Mouse (Mus musculus): ENCODE measurements around the gene Ctsl.

Gene Ctsl

DNA sequence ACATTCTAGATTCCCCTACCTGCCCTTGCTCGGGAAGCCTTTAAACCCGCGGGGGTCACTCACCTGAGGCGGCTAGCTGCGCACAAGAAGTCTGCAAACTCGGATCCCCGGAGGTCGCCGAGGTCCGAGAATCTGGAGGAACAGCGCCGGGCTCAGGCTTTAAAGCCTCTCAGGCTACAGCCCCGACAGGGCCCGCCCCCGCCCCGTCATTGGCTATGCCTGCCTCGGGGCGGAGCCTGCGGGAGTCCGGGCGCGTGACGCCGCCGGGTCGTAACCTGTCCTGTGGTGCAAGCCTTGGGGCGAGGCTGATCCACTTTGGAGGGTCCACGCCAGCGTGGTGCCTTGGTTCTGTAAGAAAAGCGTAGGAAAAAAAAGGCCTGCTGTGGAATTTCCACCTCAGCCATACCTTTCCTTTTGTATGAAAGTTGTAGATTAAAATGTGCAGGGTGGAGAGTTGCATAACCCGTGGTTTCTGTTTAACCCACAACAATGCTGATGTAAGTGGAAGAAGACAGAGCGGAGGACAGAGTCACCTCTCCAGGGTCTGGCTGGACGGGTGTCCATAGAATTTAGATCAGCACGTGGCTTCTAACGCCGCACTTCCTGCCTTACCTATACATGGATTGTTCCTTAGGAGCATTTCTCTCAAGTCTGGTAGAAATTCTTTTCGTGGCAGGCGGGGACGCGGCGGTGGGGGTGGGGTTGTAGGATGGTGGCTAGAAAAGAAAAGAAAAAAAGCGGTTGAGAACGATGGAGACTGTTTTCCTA is at the start of gene Ctsl:
TSS of gene Ctsl (minus strand) at position 718 of the 768 bp plus-strand sequence.
- DNase-seq (ENCODE audit: low read depth, low spot score): peak; percentile 65

DNA sequence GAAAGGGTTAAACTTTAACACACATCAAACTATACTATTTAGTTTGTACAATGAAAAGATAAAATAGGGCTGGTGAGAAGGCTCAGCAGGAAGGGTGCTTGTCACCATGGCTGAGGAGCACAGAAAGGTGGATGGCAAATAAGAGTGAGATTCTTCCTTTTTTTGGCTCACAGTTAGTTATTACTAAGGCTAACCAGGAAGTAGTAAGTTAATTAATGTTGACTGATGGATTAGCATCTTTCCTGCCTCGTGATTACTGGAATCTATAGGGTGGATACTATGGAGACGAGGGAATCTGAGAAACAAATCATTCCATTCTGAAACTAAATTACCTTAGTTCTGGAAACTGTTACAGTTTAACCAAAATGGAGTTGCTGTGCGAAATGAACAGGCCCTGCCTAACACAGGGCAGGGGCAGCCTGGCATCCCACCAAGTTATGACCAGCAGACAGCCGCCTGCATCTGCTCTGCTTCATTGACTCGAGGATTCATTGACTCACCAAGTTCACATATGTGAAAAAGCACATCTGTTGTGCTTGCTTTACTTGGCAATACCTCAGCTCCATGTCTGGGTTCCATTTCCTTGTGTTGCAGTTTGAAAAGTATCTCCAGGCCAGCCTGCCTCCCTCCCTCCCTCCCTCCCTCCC is 46.4 kb upstream of the Ctsl start:
- no peak for DNase-seq (ENCODE audit: low read depth, low spot score)

GRCm38 (mm10) chr13:64415659-64416058 is 45.0 kb upstream of the Ctsl start:
- DNase-seq (ENCODE audit: low read depth, low spot score): no peak

- no peak for DNase-seq (ENCODE audit: low read depth, low spot score)
These were observed 42.1 kb upstream of the Ctsl start for GRCm38 (mm10) chr13:64412752-64413257.

GRCm38 (mm10) chr13:64411282-64411681 is 40.6 kb upstream of the Ctsl start:
- no peak for DNase-seq (ENCODE audit: low read depth, low spot score)

DNA sequence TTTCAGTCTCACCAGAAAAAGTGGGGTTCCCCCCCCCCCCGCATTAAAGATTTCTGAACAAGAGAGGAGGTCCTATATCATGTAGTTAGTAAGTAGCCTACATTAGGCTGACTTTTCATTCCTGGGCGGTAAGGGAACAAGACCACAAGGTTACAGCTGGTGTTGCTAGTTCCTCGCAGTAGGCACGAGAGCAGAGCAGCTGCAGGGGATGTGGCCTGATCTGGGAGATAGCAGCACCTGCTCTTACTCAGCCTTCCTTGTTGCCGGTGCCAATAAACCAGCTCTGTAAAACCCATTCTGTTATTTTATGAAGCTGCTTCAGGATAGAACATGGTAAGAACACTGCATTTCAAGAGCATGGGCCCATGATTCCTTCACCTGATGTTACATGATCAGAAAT is 39.9 kb upstream of the Ctsl start:
- no peak for DNase-seq (ENCODE audit: low read depth, low spot score)

- DNase-seq (ENCODE audit: low read depth, low spot score): no peak
These were observed 37.3 kb upstream of the Ctsl start for GRCm38 (mm10) chr13:64407992-64408391.

GRCm38 (mm10) chr13:64405550-64405949 is 34.9 kb upstream of the Ctsl start:
- DNase-seq (ENCODE audit: low read depth, low spot score): no peak

DNA sequence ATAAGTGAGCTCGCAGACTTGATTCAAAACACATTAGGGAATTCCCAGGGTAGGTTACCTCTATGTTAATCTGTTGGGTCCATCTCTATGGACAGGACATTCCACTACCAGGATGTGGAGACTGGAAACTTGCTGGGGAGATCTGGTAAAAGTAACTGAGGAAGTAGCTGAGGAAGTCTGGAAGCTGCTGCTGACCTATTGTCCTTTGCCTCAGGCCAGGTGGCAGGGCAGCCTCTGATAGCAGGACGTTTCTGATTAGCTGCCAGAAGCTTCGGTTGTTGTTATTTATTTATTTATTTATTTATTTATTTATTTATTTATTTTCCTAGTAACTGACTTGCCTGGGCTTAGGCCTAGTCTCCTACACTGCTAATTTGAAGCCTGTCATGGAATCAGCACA is 32.8 kb upstream of the Ctsl start:
- DNase-seq (ENCODE audit: low read depth, low spot score): no peak

- DNase-seq (ENCODE audit: low read depth, low spot score): no peak
These were observed 32.3 kb upstream of the Ctsl start for GRCm38 (mm10) chr13:64402951-64403460.

DNA sequence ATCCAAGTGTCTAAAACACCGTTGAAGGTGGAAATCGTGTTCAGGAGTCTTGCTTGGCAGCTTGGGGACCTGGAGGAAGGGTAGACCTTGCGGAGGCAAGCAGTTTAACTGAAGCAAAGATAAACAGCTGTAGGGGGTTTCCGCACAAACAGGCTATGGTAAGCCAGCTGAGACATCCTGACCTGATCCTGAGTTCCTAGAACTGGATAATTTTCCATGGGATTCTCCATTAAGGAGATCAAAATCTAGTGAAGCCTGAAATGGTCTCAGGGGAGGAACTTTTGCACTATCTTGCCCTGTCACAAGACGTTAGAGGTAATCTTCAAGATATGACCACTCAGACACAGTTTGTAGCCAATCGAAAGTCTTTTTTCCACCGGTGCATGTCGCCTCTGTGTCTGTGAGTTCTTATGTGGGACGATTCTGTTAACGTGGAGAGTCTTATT is 31.8 kb upstream of the Ctsl start:
- no peak for DNase-seq (ENCODE audit: low read depth, low spot score)

DNA sequence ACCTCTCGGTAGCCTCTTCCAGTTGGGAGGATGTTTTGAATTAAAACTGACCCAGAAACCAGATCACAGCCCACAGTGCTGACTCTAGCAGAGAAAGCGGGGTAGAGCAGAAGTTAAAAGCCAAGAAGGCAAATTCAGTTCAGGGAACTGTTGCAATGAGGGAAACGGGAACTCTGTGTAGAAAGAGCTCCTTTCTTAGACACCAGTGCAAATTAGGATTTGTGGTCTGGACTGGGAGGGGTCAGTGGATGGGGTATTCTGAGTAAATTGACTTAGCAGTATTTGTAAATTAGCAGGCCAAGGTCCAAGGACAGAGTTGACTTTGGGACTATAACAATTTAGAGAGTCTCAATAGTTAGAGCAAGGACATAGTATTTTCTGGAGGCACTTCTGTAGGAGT is 31.3 kb upstream of the Ctsl start:
- no peak for DNase-seq (ENCODE audit: low read depth, low spot score)

DNA sequence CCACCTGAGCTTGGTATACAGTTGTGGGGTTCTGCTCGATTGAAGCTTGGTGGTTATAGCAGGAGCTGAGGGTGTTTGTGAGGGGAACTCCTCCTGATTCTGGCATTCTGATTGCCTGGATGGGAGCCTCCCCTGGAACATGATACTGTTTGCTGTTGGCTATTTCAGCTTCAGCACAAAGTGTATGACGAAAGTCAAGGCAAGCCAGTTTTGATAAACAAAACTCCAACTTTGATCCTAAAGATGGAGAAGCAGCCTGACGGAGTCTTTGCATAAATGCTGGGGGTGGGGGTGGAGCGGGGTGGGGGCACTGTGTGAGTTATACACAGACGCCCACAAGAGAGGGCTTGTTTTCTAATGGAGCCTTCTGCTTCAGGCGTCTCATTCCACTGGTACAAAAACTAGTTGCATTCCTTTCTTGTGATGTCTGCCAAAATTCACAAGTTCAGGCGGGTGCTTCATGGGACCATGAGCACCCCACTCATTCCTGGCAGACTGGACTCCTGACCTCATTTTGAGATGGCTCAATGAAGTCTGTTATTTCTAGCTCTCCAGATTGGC is 30.2 kb upstream of the Ctsl start:
- DNase-seq (ENCODE audit: low read depth, low spot score): no peak

GRCm38 (mm10) chr13:64399906-64400305 is 29.2 kb upstream of the Ctsl start:
- DNase-seq (ENCODE audit: low read depth, low spot score): no peak

DNA sequence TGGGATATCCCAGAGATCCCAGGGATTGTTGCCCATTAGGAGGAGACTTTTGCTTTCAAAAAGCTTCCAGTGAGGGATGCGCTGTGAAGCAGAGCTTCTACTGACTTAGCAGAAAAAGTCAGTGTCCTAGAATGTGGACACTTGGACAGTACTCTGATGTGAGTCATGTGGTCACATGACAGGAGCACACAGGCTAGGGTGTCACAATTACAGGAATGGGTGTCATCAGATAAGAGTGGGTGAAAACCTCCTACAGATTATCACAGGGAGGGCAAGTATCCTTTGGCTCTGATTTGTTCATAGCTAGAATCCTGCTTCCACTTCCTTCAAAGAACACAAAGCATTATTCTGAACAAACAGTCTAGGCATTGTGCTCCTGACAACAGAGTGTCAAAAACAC is 27.4 kb upstream of the Ctsl start:
- no peak for DNase-seq (ENCODE audit: low read depth, low spot score)

GRCm38 (mm10) chr13:64396979-64397378 is 26.3 kb upstream of the Ctsl start:
- DNase-seq (ENCODE audit: low read depth, low spot score): no peak

DNA sequence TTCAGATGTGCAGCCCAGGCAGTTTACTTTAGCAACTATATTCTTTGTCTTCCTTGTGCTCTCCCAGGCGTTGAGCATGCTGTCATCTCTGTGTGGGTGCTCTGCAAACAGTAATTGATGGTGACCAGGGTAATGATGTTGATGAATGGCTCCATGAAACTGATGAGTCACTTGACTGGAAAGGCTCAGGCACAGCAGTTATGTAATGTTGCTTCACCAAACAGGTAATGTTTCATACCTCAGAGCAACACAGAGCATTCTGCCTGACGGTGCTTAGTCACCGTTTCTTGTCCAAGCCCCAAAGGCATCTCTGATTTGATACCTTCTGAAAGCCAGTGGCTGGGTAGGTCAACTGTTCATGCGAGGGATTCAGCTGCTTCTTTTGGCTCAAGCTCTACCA is 17.7 kb upstream of the Ctsl start:
- no peak for DNase-seq (ENCODE audit: low read depth, low spot score)

- no peak for DNase-seq (ENCODE audit: low read depth, low spot score)
These were observed 15.4 kb upstream of the Ctsl start for GRCm38 (mm10) chr13:64386048-64386447.

DNA sequence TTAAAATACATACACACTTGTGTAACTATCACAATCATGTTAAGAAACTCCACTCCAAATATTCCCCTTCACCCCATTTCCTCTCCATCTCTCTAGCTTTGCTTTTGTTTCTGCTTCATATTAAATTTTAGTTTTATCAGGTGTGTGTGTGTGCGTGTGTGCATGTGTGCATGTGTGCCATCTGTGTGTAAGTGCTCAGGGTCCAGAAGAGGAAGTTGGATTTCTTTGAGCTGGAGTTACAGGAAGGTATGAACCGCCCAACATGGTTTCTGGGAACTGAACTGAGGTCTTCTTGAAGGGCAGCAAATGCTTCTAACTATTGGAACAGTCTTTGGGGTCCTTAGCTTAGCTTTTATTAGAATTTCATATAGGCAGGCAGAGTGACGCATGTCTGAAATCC is 14.2 kb upstream of the Ctsl start:
- DNase-seq (ENCODE audit: low read depth, low spot score): no peak

- no peak for DNase-seq (ENCODE audit: low read depth, low spot score)
These were observed 9.6 kb upstream of the Ctsl start for GRCm38 (mm10) chr13:64380251-64380650.

DNA sequence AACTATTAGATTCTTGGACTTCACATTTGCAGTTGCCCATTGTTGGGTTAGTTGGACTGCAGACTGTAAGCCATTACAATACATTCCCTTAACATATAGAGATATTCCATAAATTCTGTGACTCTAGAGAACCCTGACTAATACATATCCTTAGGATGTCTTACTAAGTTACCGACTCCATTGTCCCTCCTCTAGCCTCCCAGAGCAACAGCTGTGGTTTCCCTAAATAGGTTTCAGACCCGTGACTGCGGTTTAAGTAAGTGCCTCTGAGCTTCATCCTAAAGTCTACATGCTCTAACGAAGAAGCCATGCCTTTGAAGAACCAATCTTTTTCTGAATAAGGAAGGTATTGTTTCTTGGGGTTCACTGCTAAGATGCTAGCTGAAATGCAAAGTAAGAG is 7.9 kb upstream of the Ctsl start:
- no peak for DNase-seq (ENCODE audit: low read depth, low spot score)

GRCm38 (mm10) chr13:64376472-64376871 is 5.8 kb upstream of the Ctsl start:
- DNase-seq (ENCODE audit: low read depth, low spot score): no peak

DNA sequence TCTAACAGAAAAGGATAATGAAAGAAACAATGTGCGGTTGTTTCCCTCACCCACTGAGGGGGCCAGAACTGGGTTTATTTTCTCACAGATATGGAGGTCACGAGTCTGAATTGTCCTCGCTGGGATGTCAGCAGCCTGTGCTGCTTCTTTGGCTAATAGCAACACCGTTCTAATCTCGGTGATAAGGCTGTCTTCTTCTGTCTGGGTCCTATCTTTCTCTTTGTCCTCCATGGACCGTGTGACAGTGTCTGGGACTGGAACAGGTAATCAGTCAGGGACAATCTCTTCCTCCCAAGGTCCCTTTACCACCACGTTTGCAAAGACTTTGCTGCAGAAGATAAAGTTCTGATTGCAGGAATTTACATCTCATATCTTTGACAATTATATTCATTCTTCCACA is 4.5 kb upstream of the Ctsl start:
- no peak for DNase-seq (ENCODE audit: low read depth, low spot score)

Data from brain, embryonic 18.5 days (tissue).